Mouse (Mus musculus) lung, adult 2 months (tissue): ENCODE data around the gene Gstp1.

Experiments
- CTCF ChIP-seq: fragments of 200-500 bp; IDR thresholded peaks from 2 replicates; pipeline ENCODE4 v1.5.1; 2011; ENCODE audit warnings: mild to moderate bottlenecking, low read length, control low read depth; ENCODE audit not compliant: insufficient read depth
- POLR2A ChIP-seq: fragments of 200-500 bp; IDR thresholded peaks from 2 replicates; pipeline ENCODE4 v1.6.1; 2011; ENCODE audit warnings: low read depth, mild to moderate bottlenecking, control low read depth, low read length, borderline replicate concordance; ENCODE audit errors: extremely low read depth

GRCm38 (mm10) chr19:3986334-3986733 is 51.5 kb downstream of the Gstp1 start, which contains the start of gene Acy3:
- TF ChIP-seq POLR2A (peak; percentile 97), CTCF (no peak)
